Mouse (Mus musculus): Measurements from ENCODE around the gene Clmn.

DNA sequence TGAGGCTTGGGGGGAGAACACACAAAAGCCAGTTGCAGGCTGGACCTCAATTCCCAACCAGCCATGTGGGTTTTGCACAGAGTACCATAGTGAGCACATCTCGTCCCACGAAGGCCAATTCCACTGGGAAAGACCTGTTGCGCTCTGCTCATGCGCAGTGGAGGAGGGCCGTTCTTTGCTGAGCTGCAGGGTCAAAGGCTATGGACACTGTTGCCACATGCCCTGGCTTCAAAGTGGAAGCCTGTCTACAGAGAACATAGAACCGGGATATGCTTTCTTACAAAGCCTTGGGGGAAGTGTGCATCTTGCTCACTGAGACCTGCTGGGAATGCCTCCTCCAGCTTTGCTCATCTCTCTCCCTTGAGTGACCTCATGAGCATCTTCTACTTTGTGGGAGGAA lies 67.0 kb downstream of the Clmn start:
- TF ChIP-seq TAL1 (IDR thresholded peaks at IDR 0.05; ENCODE audit: low read length) (no peak), GATA1 (IDR thresholded peaks at IDR 0.05; ENCODE audit: low read length) (no peak)
